Mouse (Mus musculus) MEL (cell line): ENCODE results near the gene Dnajc27.

ENCODE experiments used
- CTCF ChIP-seq, 3 experiments: IDR thresholded peaks in 2 of 3; conservative IDR thresholded peaks in 1 of 3; 2 replicates each; pipeline ENCODE4 v1.5.1; 2011 to 2012; ENCODE audit warnings: low read length in 3 of 3, low read depth in 2 of 3, mild to moderate bottlenecking in 2 of 3, improper control_type of control experiment in 1 of 3, inconsistent platforms in 1 of 3, mixed read lengths in 1 of 3, moderate library complexity in 1 of 3; ENCODE audit not compliant: control insufficient read depth in 1 of 3, insufficient read depth in 1 of 3, poor library complexity in 1 of 3, severe bottlenecking in 1 of 3
- GATA1 ChIP-seq: IDR thresholded peaks from 2 replicates; pipeline ENCODE4 v1.6.1; 2011; ENCODE audit warnings: low read depth, low read length, improper control_type of control experiment
- TAL1 ChIP-seq: IDR thresholded peaks from 2 replicates; pipeline ENCODE4 v1.6.1; 2012; ENCODE audit warnings: mild to moderate bottlenecking, inconsistent platforms, low read length, moderate library complexity, mixed read lengths
- ZKSCAN1 ChIP-seq: IDR thresholded peaks from 2 replicates; pipeline ENCODE4 v1.6.1; 2012; ENCODE audit warnings: low read depth, mild to moderate bottlenecking, inconsistent platforms, low read length, improper control_type of control experiment, moderate library complexity

- TF ChIP-seq TAL1 (no peak), GATA1 (no peak), CTCF (IDR thresholded peaks at IDR 0.05 in 2 of 3, conservative IDR thresholded peaks at IDR 0.05 in 1 of 3; ENCODE audit: control insufficient read depth in 1 of 3, insufficient read depth in 1 of 3, low read depth in 2 of 3, low read length in 3 of 3, poor library complexity in 1 of 3, severe bottlenecking in 1 of 3) (no peak), ZKSCAN1 (no peak)
Measured at GRCm38 (mm10) chr12:4042411-4042810, 40.0 kb upstream of the Dnajc27 start.
